Mouse (Mus musculus) naive thymus-derived CD4-positive, alpha-beta T cell, adult 5 months (primary cell): ENCODE measurements around the gene Gtsf1. TPM values are rescaled to one million over a fixed set of nuclear protein-coding genes. Genes with fewer than 3 reads are reported as not detected.

Source experiments
- polyA plus RNA-seq: library from polyadenylated mRNA; unstranded; fragments of 100-300 nt; shearing (Covaris generic); gene quantifications from one replicate; pipeline ENCODE4 v1.2.1, GENCODE M21; 2017

Gtsf1 gene
- polyA plus RNA-seq = not detected

GRCm38 (mm10) chr15:103430241-103430640 is at the start of gene Gtsf1:
Gene Gtsf1, minus strand, starts transcription at chr15:103430470.

GRCm38 (mm10) chr15:103453551-103454218 is 23.4 kb upstream of the Gtsf1 start, which contains the start of gene Nckap1l:
Gene Nckap1l, plus strand, starts transcription at chr15:103453794.

GRCm38 (mm10) chr15:103448369-103448768 is 18.1 kb upstream of the Gtsf1 start, which contains the start of gene Gtsf2:
Gene Gtsf2, minus strand, starts transcription at chr15:103448469.

GRCm38 (mm10) chr15:103366376-103367149 is 63.7 kb downstream of the Gtsf1 start, which contains the start of gene Itga5:
Gene Itga5, minus strand, starts transcription at chr15:103366763.

Other genes starting within 250 kb of the Gtsf1 start
- 7.5 TPM for gene Cbx5, start 190.7 kb downstream of the Gtsf1 start, polyA plus RNA-seq
- gene Hnrnpa1, start 190.0 kb downstream of the Gtsf1 start, polyA plus RNA-seq = 179 TPM
- not detected for gene Nfe2, start 172.1 kb downstream of the Gtsf1 start, polyA plus RNA-seq
- gene Copz1, start 157.8 kb downstream of the Gtsf1 start, polyA plus RNA-seq = 122 TPM
- gene Gpr84, start 119.9 kb downstream of the Gtsf1 start, polyA plus RNA-seq = not detected
- not detected for gene Zfp385a, start 90.4 kb downstream of the Gtsf1 start, polyA plus RNA-seq
- gene Itga5, start 63.7 kb downstream of the Gtsf1 start, polyA plus RNA-seq = 2.6 TPM
- not detected for gene Gtsf2, start 18.0 kb upstream of the Gtsf1 start, polyA plus RNA-seq
- gene Nckap1l, start 23.3 kb upstream of the Gtsf1 start, polyA plus RNA-seq = 128 TPM
- 9.4 TPM for gene Pde1b, start 72.6 kb upstream of the Gtsf1 start, polyA plus RNA-seq
- gene Ppp1r1a, start 107.5 kb upstream of the Gtsf1 start, polyA plus RNA-seq = not detected
- gene Glycam1, start 134.6 kb upstream of the Gtsf1 start, polyA plus RNA-seq = not detected